Mouse (Mus musculus) heart, embryonic 14.5 days (tissue): ENCODE results near the gene Hist1h1c. TPM values are rescaled to one million over a fixed set of nuclear protein-coding genes. Genes with fewer than 3 reads are reported as not detected.
"Not testable (repeated sequence)": the region's sequence is repeated elsewhere in the genome, so short reads cannot be mapped to it uniquely, and the experiment has no call there.

Source experiments
- ATAC-seq: fragments of 200-750 bp; cut with Nextera tagmentation; 2 replicates; pipeline ENCODE4 v1.8.0; 2017; ENCODE audit warnings: low read depth, moderate TSS enrichment; ENCODE audit not compliant: insufficient number of reproducible peaks, insufficient read depth, low FRiP score
- H3K27ac ChIP-seq, 2 experiments: fragments of 200-500 bp in 1 of 2; fragments of 300-500 bp in 1 of 2; sonication (generic) in 1 of 2; replicated peaks in 1 of 2; 2 replicates each; pipeline ENCODE4 v1.5.1; 2012 to 2014; ENCODE audit warnings: low read depth in 2 of 2, low read length in 2 of 2, control low read depth in 1 of 2, mild to moderate bottlenecking in 1 of 2, mixed read lengths in 1 of 2; ENCODE audit not compliant: control insufficient read depth in 1 of 2, insufficient read depth in 1 of 2
- H3K27me3 ChIP-seq: fragments of 300-500 bp; sonication (generic); 2 replicates; pipeline ENCODE4 v1.6.1; 2014; ENCODE audit warnings: mild to moderate bottlenecking, low read length, control low read depth; ENCODE audit not compliant: control insufficient read depth, insufficient read depth
- H3K36me3 ChIP-seq: fragments of 300-500 bp; sonication (generic); 2 replicates; pipeline ENCODE4 v1.6.1; 2014; ENCODE audit warnings: mild to moderate bottlenecking, control low read depth, low read length, mixed read lengths; ENCODE audit not compliant: control insufficient read depth, insufficient read depth
- H3K4me1 ChIP-seq, 2 experiments: fragments of 200-500 bp in 1 of 2; fragments of 300-500 bp in 1 of 2; sonication (generic) in 1 of 2; 2 replicates each; pipeline ENCODE4 v1.6.1; 2012 to 2014; ENCODE audit warnings: low read length in 2 of 2, control low read depth in 1 of 2, mixed read lengths in 1 of 2; ENCODE audit not compliant: control insufficient read depth in 2 of 2, insufficient read depth in 2 of 2
- H3K4me2 ChIP-seq: fragments of 300-500 bp; sonication (generic); 2 replicates; pipeline ENCODE4 v1.6.1; 2014; ENCODE audit warnings: mild to moderate bottlenecking, low read length
- H3K4me3 ChIP-seq, 2 experiments: fragments of 200-500 bp in 1 of 2; fragments of 300-500 bp in 1 of 2; sonication (generic) in 1 of 2; 2 replicates each; pipeline ENCODE4 v1.5.1; 2012 to 2014; ENCODE audit warnings: low read length in 2 of 2, mild to moderate bottlenecking in 2 of 2, control low read depth in 1 of 2, low read depth in 1 of 2, moderate library complexity in 1 of 2; ENCODE audit not compliant: control insufficient read depth in 1 of 2, insufficient read depth in 1 of 2
- H3K9ac ChIP-seq: fragments of 300-500 bp; sonication (generic); 2 replicates; pipeline ENCODE4 v1.6.1; 2014; ENCODE audit warnings: mild to moderate bottlenecking, low read length
- H3K9me3 ChIP-seq: fragments of 300-500 bp; sonication (generic); 2 replicates; pipeline ENCODE4 v1.6.1; 2016; ENCODE audit warnings: low read length, control low read depth; ENCODE audit not compliant: control insufficient read depth
- WGBS: fragments of 180-500 bp; shearing (Covaris S2); extraction: QIAGEN DNeasy Blood & Tissue Kit; methylation state at CpG from one replicate; pipeline ENCODE4 v1.1.7; 2014; 5-methylcytosine and 5-hydroxymethylcytosine counted together
- polyA plus RNA-seq: library from polyadenylated mRNA; unstranded; fragments of >200 nt; fragmentation: Nextera tagmentation; extraction: Ambion mirVana; gene quantifications from 2 replicates; pipeline ENCODE4 v1.2.1, GENCODE M21; 2014

Gene Hist1h1c
- polyA plus RNA-seq, 1 experiment from 2014 or later = 43.9 TPM

GRCm38 (mm10) chr13:23752067-23752741 is 13.6 kb downstream of the Hist1h1c start, which contains the start of gene Hist1h3b:
Gene Hist1h3b (plus strand): TSS chr13:23752267.
- Histone ChIP-seq H3K4me2 (peak within 1 kb of the TSS; percentile 70), H3K4me1 (peaks cover 0 to 18% of the 10 kb centered on the region in 2 experiments; a peak in 2 of 4 replicates), H3K27ac (peak within 1 kb of the TSS; percentile 93 to 94), H3K9ac (peak within 1 kb of the TSS; percentile 76), H3K4me3 (peak within 1 kb of the TSS; percentile 41 to 51)
- H3K36me3 ChIP-seq, H3K9me3 ChIP-seq, H3K27me3 ChIP-seq: not testable (repeated sequence)
- ATAC-seq = peak; percentile 78
- under 1% methylated on average over 16 of the region's 47 CpGs for WGBS

DNA sequence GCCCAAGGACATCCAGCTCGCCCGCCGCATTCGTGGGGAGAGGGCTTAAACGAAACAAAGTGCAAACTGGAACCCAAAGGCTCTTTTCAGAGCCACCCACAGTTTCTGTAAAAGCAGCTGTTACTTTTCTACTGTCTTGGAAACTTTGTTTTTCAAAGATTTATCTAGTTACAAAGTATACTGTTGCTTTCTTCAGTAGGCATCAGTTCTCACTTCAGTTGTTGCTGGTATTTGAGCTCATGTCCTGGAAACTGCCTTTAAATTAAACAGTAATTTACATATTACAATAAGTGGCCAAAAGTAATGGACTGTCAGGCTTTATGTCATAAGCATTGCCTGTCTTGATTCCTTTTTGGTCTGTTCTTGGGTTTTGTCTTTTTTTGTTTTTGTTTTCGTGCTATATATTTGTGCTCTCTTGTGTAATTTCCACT is 14.1 kb downstream of the Hist1h1c start:
- Histone ChIP-seq H3K4me2 (peak overlapping the region; percentile 70), H3K27me3 (no peaks in the 10 kb centered on the region), H3K36me3 (no peaks in the 10 kb centered on the region), H3K9ac (peak overlapping the region; percentile 76), H3K9me3 (no peaks in the 10 kb centered on the region), H3K4me3 (peak overlapping the region; percentile 41 to 44), H3K4me1 (peaks cover 0 to 14% of the 10 kb centered on the region in 2 experiments; a peak in 2 of 4 replicates), H3K27ac (peak overlapping the region; percentile 57 to 68; a peak in 3 of 4 replicates)
- ATAC-seq = no peak
- WGBS = 6% methylated on average over 6 of the region's 6 CpGs

GRCm38 (mm10) chr13:23753314-23754078 is 14.9 kb downstream of the Hist1h1c start:
- WGBS = 64% methylated on average over 4 of the region's 4 CpGs
- Histone ChIP-seq H3K4me2 (peak overlapping the region; percentile 70), H3K4me1 (peaks cover 0 to 9% of the 10 kb centered on the region in 2 experiments; a peak in 2 of 4 replicates), H3K36me3 (no peaks in the 10 kb centered on the region), H3K9me3 (no peaks in the 10 kb centered on the region), H3K27me3 (no peaks in the 10 kb centered on the region), H3K4me3 (peak overlapping the region in 1 of 2 experiments; percentile 41; a peak in 1 of 4 replicates), H3K9ac (peak overlapping the region; percentile 76), H3K27ac (no peak overlapping the region; a peak in 1 of 4 replicates)
- no peak for ATAC-seq

- H3K36me3 ChIP-seq = no peaks in the 10 kb centered on the region
- ATAC-seq = no peak
- no peak overlapping the region for H3K27ac ChIP-seq
- H3K4me1 ChIP-seq = peaks cover 0 to 10% of the 10 kb centered on the region in 2 experiments; a peak in 2 of 4 replicates
- H3K9me3 ChIP-seq = no peaks in the 10 kb centered on the region
- no peak overlapping the region for H3K9ac ChIP-seq
- no peak overlapping the region for H3K4me2 ChIP-seq
- H3K27me3 ChIP-seq = no peaks in the 10 kb centered on the region
- no peak overlapping the region for H3K4me3 ChIP-seq
Measured at GRCm38 (mm10) chr13:23755000-23755399, 16.4 kb downstream of the Hist1h1c start.

DNA sequence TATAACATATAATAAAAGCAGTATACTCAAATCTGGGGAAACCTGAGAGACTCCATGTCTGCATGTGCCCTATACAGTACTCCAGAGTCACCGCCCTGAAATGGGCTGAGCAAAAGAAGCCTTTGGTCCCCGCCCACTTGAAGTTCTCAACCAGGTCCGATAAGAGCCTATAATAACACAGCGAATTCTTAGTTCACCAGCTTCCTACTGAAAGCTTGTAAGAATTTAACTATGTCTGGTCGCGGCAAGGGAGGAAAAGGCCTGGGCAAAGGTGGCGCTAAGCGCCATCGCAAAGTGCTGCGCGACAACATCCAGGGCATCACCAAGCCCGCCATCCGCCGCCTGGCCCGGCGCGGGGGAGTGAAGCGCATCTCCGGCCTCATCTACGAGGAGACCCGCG is 18.2 kb downstream of the Hist1h1c start, which contains the start of gene Hist1h4b:
Gene Hist1h4b, plus strand, starts transcription at position 224 of the 400 bp plus-strand sequence.
- H3K4me1 ChIP-seq = peaks cover 0 to 14% of the 10 kb centered on the region in 2 experiments; a peak in 2 of 4 replicates
- peak within 1 kb of the TSS; percentile 22 to 50 for H3K4me3 ChIP-seq
- peak within 1 kb of the TSS; percentile 61 to 86 for H3K27ac ChIP-seq
- ATAC-seq = peak; percentile 75
- WGBS = 0% methylated on average over 17 of the region's 22 CpGs
- H3K36me3 ChIP-seq = no peaks in the 10 kb centered on the region
- peak within 1 kb of the TSS; percentile 60 for H3K4me2 ChIP-seq
- no peaks in the 10 kb centered on the region for H3K9me3 ChIP-seq
- peak within 1 kb of the TSS; percentile 67 for H3K9ac ChIP-seq
- H3K27me3 ChIP-seq = no peaks in the 10 kb centered on the region

DNA sequence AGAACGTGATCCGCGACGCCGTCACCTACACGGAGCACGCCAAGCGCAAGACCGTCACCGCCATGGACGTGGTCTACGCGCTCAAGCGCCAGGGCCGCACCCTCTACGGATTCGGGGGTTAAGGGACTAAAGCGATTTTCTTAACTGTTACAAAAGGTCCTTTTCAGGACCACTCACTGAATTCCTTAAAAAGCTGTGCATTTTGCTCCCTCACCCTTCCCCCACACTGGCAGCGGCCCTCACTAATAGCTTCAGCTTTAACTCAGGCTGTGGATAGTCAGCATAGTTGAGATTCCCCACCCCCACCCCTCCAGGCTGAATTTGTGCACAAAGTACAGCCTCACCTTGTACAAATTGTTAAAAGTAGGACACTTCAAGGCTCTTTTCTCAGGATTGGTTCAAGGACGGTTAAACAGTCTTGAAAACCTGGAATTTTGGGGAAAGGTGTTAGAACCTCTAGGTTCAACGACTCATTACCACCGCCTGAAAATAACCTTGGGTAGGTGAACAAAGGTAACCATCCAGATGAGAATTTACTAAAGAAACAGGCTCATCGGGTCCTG is 18.7 kb downstream of the Hist1h1c start:
- Histone ChIP-seq H3K4me1 (peaks cover 0 to 14% of the 10 kb centered on the region in 2 experiments; a peak in 2 of 4 replicates), H3K4me3 (peak overlapping the region; percentile 22 to 50), H3K4me2 (peak overlapping the region; percentile 60), H3K27me3 (no peaks in the 10 kb centered on the region), H3K36me3 (no peaks in the 10 kb centered on the region), H3K27ac (peak overlapping the region; percentile 61 to 86), H3K9me3 (no peaks in the 10 kb centered on the region), H3K9ac (peak overlapping the region; percentile 67)
- WGBS = 3% methylated on average over 16 of the region's 23 CpGs
- ATAC-seq = no peak

DNA sequence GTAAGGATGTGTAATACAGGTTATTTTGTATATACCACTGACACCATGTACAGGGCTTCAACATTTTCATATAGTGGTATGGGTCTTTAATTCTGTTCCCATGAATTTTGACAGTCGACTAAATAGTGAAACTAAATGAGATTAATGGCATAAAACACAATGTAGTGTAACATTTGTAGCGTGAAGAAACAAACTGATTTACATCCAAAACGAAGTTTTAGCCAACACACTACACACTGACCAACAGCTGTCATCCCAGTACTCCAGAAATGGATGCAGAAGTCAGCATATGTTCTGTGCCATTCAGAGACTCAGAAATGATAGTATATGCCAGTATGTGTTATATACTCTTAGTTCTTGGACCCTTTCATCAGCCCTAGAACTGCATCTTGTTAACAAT is 19.3 kb downstream of the Hist1h1c start:
- H3K36me3 ChIP-seq = no peaks in the 10 kb centered on the region
- 54% methylated on average over 3 of the region's 3 CpGs for WGBS
- H3K9me3 ChIP-seq = no peaks in the 10 kb centered on the region
- no peak overlapping the region for H3K4me3 ChIP-seq
- H3K4me1 ChIP-seq = peaks cover 0 to 14% of the 10 kb centered on the region in 2 experiments; a peak in 3 of 4 replicates
- no peak overlapping the region for H3K9ac ChIP-seq
- no peak overlapping the region for H3K27ac ChIP-seq
- no peak for ATAC-seq
- H3K4me2 ChIP-seq = peak overlapping the region; percentile 60
- H3K27me3 ChIP-seq = no peaks in the 10 kb centered on the region
